Mouse (Mus musculus): ENCODE data around the gene Gtsf1. TPM values are rescaled to one million over a fixed set of nuclear protein-coding genes. Genes with fewer than 3 reads are reported as not detected.
"Not testable (repeated sequence)": the region's sequence is repeated elsewhere in the genome, so short reads cannot be mapped to it uniquely, and the experiment has no call there.

Gtsf1 gene
- 0.23 TPM in 1 of 2 replicates, not detected in the other for polyA plus RNA-seq (2015; fragmentation: Nextera tagmentation; extraction: Ambion mirVana)

DNA sequence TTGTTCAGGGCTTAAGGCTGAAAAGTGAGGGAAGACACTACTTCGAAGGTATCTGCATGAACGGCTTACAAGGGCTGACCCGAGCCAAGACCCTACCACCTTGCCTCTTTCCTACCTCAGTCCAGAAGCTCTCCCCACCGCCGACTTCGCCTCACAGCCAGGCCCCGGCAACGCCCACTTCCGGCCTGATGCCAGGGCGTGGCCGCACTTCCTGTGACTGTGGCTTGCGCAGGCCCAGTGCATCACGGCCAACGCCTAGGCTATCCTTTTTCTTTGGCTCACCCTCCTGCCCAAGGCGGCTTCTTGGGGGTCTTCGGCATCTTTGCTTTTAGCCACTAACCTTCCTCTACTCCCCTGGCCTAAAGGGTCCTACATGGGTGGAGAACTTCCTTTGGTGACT, at the start of gene Gtsf1:
TSS of gene Gtsf1 (minus strand) at position 230 of the 400 bp plus-strand sequence.
- Histone ChIP-seq H3K9ac (no peak within 1 kb of the TSS), H3K9me3 (replicated peaks) (no peaks in the 10 kb centered on the region), H3K36me3 (no peaks in the 10 kb centered on the region), H3K27ac (no peak within 1 kb of the TSS), H3K4me1 (replicated peaks) (no peaks in the 10 kb centered on the region), H3K4me3 (replicated peaks) (no peak within 1 kb of the TSS), H3K4me2 (no peak within 1 kb of the TSS), H3K27me3 (no peaks in the 10 kb centered on the region)
- DNase-seq: no peak
- no peak for ATAC-seq (ENCODE audit: low read depth)
- 63% methylated on average over 16 of the region's 16 CpGs for WGBS (ENCODE audit: insufficient replicate concordance)

DNA sequence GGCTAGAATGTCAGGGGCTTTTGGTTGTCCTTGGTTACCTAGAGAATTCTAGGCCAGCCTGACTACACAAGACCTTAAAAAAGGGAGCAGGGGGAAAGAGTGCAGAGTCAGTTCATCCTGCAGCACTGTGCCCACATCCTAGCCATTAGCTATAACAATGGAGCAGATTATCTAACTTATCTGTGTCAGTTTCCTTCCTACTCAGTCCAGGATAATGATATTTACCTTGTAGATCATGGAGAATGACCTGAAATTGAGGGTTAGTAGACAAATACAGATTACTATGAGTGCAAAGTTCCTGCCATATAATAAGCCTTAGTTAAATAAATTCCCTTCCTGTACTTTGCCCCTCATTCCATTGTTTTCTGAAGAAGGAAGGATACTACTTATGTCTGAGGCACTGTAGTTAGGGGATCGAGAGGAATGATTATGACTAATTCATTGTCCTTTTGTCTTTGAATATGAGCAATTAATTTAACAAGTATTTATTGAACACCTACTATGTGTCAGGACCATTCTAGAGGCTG, 48.9 kb upstream of the Gtsf1 start:
- ATAC-seq (ENCODE audit: low read depth) (no peak), DNase-seq (no peak)
- H3K9me3 ChIP-seq (replicated peaks): no peaks in the 10 kb centered on the region
- no peak overlapping the region for H3K4me3 ChIP-seq (replicated peaks)
- H3K27ac ChIP-seq: no peak overlapping the region
- H3K36me3 ChIP-seq: no peaks in the 10 kb centered on the region
- H3K9ac ChIP-seq: no peak overlapping the region
- H3K4me1 ChIP-seq (replicated peaks): no peaks in the 10 kb centered on the region
- WGBS (ENCODE audit: insufficient replicate concordance): 49% methylated on average over 1 of the region's 1 CpGs
- H3K27me3 ChIP-seq: no peaks in the 10 kb centered on the region
- no peak overlapping the region for H3K4me2 ChIP-seq

DNA sequence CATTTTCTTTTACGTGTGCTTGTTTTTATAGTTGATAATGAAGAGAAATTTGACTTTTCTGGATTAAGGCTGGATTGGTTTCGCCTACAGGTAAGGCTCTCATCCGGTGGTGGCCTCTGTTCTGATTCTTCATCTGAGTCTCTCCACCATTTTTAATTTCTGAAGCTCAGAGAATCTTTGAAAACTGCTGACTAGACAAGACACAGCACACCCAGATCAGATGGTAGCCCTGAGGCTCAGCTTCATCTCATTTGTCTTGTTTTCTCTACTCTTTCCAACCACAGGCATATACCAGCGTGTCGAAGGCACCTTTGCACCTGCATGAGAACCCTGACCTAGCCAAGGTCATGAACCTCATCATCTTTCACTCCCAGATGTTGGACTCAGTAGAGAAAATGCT, 43.5 kb upstream of the Gtsf1 start:
- 73% methylated on average over 5 of the region's 5 CpGs for WGBS (ENCODE audit: insufficient replicate concordance)
- no peak overlapping the region for H3K9ac ChIP-seq
- ATAC-seq (ENCODE audit: low read depth) (no peak), DNase-seq (no peak)
- H3K4me2 ChIP-seq: no peak overlapping the region
- H3K9me3 ChIP-seq (replicated peaks): no peaks in the 10 kb centered on the region
- no peaks in the 10 kb centered on the region for H3K36me3 ChIP-seq
- no peaks in the 10 kb centered on the region for H3K27me3 ChIP-seq
- no peak overlapping the region for H3K4me3 ChIP-seq (replicated peaks)
- no peak overlapping the region for H3K27ac ChIP-seq
- no peaks in the 10 kb centered on the region for H3K4me1 ChIP-seq (replicated peaks)

DNA sequence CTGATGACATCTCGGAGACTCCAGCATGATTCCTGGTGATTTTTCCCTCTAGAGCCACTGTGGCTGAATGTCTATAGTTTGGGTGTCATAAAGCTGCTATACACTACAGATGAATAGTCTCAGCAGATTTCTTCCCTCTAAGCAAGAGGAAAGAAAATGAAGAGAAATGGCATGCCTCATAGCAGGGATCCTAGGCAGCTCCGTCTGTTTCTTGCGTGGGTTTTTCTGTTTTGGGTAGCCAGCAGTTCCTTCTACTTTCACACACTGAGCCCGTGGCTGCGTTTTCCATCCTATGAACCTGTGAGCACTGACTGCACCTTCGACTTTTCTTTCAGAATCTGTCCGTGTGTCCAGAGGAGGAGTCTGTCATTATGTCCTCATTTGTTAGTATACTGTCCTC, 42.9 kb upstream of the Gtsf1 start:
- Histone ChIP-seq H3K4me1 (replicated peaks) (no peaks in the 10 kb centered on the region), H3K9me3 (replicated peaks) (no peaks in the 10 kb centered on the region), H3K27ac (no peak overlapping the region), H3K4me3 (replicated peaks) (no peak overlapping the region), H3K9ac (no peak overlapping the region), H3K4me2 (no peak overlapping the region), H3K27me3 (no peaks in the 10 kb centered on the region), H3K36me3 (no peaks in the 10 kb centered on the region)
- WGBS (ENCODE audit: insufficient replicate concordance): 70% methylated on average over 7 of the region's 7 CpGs
- no peak for DNase-seq
- ATAC-seq (ENCODE audit: low read depth): no peak

DNA sequence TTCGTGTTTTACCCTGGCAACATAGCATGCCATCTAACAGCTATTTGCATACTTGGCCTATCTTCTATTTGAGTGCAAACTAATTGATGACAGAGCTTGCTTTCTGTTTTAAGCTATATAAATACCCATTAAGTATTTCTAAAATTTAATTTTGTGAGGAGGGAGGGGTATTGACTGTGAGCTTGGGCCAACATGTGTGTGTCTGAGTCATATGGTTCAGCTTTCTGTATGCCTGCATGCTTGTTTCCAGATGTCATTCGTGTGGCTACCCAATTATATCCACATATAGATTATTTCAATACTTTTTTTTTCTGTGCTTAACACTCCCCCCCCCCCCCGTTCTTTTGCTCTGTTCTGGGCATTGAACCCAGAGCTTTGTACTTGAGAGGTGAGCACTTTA, 42.0 kb upstream of the Gtsf1 start:
- Histone ChIP-seq H3K4me1 (replicated peaks) (no peaks in the 10 kb centered on the region), H3K27me3 (no peaks in the 10 kb centered on the region), H3K9me3 (replicated peaks) (no peaks in the 10 kb centered on the region), H3K36me3 (no peaks in the 10 kb centered on the region), H3K4me3 (replicated peaks) (no peak overlapping the region), H3K27ac (no peak overlapping the region), H3K9ac (no peak overlapping the region), H3K4me2 (no peak overlapping the region)
- DNase-seq (no peak), ATAC-seq (ENCODE audit: low read depth) (no peak)
- WGBS (ENCODE audit: insufficient replicate concordance): 56% methylated on average over 3 of the region's 3 CpGs

DNA sequence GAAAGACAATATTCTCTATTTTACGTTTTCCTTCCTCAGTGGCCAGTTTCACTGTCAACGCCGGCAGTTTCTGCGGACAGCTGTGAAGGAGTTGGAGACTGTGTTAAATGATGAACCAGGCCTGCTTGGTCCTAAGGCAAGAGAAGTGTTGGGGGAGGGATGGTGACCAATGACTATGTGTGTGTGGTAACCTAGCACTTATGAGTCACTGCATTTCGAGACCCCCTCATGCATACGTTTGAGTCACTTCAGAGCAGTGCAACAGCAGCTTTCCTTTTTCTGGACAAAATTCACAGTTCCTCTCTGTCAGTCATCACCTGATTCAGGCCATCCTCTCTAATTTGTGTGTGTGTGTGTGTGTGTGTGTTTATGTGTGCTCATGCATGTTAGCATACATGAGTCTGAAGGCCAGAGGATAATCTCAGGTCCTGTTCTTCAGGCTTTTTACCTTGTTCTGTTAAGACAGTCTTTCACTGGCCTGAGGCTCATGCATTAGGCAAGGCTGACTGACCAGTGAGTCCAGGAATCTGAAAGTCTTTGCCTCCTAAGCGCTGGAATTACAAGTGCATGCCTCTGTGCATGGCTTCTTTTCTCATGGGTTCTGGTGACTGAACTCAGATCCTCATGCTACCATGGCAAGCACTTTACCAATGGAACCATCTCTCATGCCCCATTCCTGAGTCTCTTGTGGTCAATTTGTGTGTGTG, 41.4 kb upstream of the Gtsf1 start:
- Histone ChIP-seq H3K27ac (no peak overlapping the region), H3K36me3 (no peaks in the 10 kb centered on the region), H3K9me3 (replicated peaks) (no peaks in the 10 kb centered on the region), H3K4me2 (no peak overlapping the region), H3K4me3 (replicated peaks) (no peak overlapping the region), H3K27me3 (no peaks in the 10 kb centered on the region), H3K9ac (no peak overlapping the region), H3K4me1 (replicated peaks) (no peaks in the 10 kb centered on the region)
- ATAC-seq (ENCODE audit: low read depth) (no peak), DNase-seq (no peak)
- WGBS (ENCODE audit: insufficient replicate concordance): 70% methylated on average over 7 of the region's 7 CpGs

DNA sequence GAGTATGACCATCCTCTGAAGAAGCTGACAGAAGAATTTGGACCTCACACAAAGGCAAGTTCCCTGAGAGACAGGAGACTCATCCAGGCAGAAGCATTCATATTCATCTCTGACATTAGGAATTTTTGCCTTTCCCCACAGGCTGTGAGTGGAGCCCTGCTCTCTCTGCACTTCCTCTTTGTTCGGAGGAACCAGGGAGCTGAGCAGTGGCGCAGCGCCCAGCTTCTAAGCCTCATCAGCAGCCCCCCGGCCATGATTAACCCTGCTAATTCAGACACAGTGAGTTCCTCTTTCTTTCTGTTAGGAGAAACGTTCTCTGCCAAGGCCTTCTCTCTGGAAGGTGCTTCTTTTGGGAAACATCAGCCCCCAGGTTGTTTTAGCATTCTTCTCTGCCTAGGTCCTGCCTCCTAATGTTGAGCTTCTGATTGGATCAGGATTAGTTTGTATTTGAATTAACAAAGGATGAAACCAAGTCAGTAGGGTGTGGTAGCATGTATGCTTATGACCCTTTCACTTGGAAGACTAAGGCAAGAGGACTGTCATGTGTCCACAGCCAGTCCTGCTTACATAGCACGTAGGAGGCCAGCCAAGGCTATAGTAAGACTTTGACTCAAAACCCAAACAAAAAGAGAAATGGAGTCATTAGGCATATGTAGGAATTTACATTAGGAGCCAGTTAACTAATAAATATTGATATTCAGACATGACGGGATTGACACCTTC, 32.4 kb upstream of the Gtsf1 start:
- no peak for DNase-seq
- ATAC-seq (ENCODE audit: low read depth): no peak
- WGBS (ENCODE audit: insufficient replicate concordance): 47% methylated on average over 7 of the region's 7 CpGs
- Histone ChIP-seq H3K4me1 (replicated peaks) (no peaks in the 10 kb centered on the region), H3K36me3 (no peaks in the 10 kb centered on the region), H3K4me3 (replicated peaks) (no peak overlapping the region), H3K27me3 (no peaks in the 10 kb centered on the region), H3K4me2 (no peak overlapping the region), H3K9me3 (replicated peaks) (no peaks in the 10 kb centered on the region), H3K27ac (no peak overlapping the region), H3K9ac (no peak overlapping the region)

DNA sequence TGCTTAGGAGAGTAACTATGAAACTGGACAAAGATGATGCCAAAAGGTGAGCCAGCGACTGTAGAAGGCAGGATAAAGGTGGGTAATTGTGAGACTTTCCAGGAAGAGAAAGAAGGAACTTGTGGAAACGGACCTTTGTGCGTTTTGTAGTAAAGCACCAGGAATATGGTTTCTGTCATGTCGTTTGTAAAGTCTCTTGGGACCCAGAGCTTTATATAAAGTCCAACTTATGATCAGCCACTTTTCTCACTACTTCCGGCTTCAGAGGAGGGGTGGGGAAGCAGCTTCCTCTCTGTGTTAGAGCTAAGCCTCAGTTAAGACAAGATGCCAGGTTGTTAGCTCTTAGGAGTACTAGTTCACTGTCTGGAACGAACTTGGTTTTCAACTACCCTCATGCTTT, 24.2 kb upstream of the Gtsf1 start:
- H3K4me3 ChIP-seq (replicated peaks): peak overlapping the region; percentile 33
- H3K9ac ChIP-seq: no peak overlapping the region
- H3K27me3 ChIP-seq: no peaks in the 10 kb centered on the region
- H3K36me3 ChIP-seq: no peaks in the 10 kb centered on the region
- H3K4me2 ChIP-seq: peak overlapping the region; percentile 44
- 0 out of 2 replicates have a peak, but pooled peaks cover 2% of the 10 kb centered on the region for H3K4me1 ChIP-seq (replicated peaks)
- DNase-seq: no peak
- WGBS (ENCODE audit: insufficient replicate concordance): 37% methylated on average over 6 of the region's 6 CpGs
- ATAC-seq (ENCODE audit: low read depth): no peak
- no peak overlapping the region for H3K27ac ChIP-seq
- H3K9me3 ChIP-seq (replicated peaks): no peaks in the 10 kb centered on the region

DNA sequence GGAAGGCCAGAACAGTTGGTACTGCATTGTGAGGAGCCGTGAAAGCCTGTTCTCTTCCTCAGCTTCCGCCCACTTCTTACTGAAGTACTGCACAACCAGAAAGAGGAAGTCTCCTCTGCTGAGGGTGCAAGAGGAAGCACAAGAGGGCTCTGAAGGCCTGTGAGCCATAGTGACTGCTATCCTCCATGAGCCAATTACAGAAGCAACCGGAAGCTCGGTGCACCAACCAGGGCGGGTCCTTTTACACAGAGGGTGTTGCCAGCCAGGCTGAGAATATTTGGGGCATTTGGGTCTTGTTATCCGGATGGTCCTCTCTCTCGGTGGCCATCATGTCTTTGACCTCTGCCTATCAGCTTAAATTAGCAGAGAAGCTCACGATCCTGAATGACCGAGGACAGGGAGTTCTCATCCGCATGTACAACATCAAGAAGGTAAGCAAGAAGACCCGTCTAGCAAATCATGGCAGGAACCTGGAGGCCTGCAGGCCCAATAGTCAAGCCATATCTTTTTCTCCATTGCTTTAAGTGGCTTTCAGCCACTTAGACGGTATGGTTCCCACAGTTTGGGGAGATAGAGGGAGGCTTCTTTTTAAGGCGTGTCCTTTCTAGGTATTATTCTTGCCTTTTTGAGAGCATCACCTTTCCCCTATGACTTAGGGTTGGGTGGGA, 23.4 kb upstream of the Gtsf1 start, which contains the start of gene Nckap1l:
TSS of gene Nckap1l (plus strand) at position 244 of the 668 bp plus-strand sequence.
- Histone ChIP-seq H3K4me3 (replicated peaks) (peak within 1 kb of the TSS; percentile 33), H3K9me3 (replicated peaks) (no peaks in the 10 kb centered on the region), H3K27me3 (no peaks in the 10 kb centered on the region), H3K4me1 (replicated peaks) (0 out of 2 replicates have a peak, but pooled peaks cover 2% of the 10 kb centered on the region), H3K4me2 (peak within 1 kb of the TSS; percentile 44), H3K27ac (no peak within 1 kb of the TSS), H3K36me3 (no peaks in the 10 kb centered on the region), H3K9ac (no peak within 1 kb of the TSS)
- peak; percentile 46 for DNase-seq
- ATAC-seq (ENCODE audit: low read depth): peak; percentile 83
- 30% methylated on average over 13 of the region's 13 CpGs for WGBS (ENCODE audit: insufficient replicate concordance)

DNA sequence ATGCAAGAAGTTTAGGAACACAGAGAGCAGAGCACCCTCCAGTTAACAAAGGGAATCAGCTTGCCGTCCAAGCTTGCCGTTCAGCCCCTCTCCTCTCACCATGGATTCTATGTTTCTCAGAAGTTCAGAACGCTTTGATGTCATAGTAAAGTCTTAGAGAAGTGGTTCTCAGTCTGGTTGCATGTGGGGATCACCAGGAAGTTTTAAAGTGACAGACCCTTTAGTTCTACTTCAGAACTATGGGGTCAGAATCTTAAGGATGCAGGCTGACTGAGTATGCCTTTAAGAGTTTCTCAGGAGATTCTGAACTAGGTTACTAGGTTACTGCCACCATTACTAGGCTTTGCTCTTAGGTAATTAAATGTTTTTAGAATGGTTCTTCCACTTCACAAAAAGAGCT, 18.1 kb upstream of the Gtsf1 start, which contains the start of gene Gtsf2:
TSS of gene Gtsf2 (minus strand) at position 101 of the 400 bp plus-strand sequence.
- Histone ChIP-seq H3K9ac (no peak within 1 kb of the TSS), H3K4me3 (replicated peaks) (no peak within 1 kb of the TSS), H3K9me3 (replicated peaks) (no peaks in the 10 kb centered on the region), H3K36me3 (no peaks in the 10 kb centered on the region), H3K4me1 (replicated peaks) (0 out of 2 replicates have a peak, but pooled peaks cover under 1% of the 10 kb centered on the region), H3K4me2 (no peak within 1 kb of the TSS), H3K27me3 (no peaks in the 10 kb centered on the region), H3K27ac (no peak within 1 kb of the TSS)
- 41% methylated on average over 3 of the region's 3 CpGs for WGBS (ENCODE audit: insufficient replicate concordance)
- ATAC-seq (ENCODE audit: low read depth): no peak
- no peak for DNase-seq

DNA sequence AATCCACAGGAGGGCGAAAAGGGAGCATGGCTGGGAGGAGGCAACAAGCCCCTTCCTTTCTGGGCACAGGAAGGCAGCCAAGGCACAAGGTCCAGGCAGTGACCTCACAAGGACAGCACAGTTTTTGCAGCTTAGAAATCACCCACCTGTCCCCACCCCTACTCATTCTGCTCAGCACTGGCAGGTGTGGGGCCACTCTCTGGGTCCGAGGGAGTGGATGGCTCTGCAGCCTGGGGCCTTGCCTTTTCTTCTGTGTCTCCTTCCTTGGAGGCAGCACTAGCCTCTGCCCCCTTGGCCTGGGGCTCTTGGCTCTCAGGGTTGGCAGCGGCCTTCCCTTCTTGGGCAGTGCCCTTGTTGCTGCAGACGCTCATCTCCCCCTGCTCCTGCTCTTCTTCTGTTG, 15.7 kb upstream of the Gtsf1 start:
- ATAC-seq (ENCODE audit: low read depth); DNase-seq; H3K4me3 ChIP-seq (replicated peaks); H3K36me3 ChIP-seq; H3K9ac ChIP-seq; H3K27me3 ChIP-seq; H3K27ac ChIP-seq; H3K4me2 ChIP-seq; H3K9me3 ChIP-seq (replicated peaks); H3K4me1 ChIP-seq (replicated peaks): not testable (repeated sequence)
- WGBS (ENCODE audit: insufficient replicate concordance): 71% methylated on average over 4 of the region's 4 CpGs

All from liver, embryonic 13.5 days (tissue).